10 mouse cellular contexts compared by ENCODE assay signal in the genomic region with DNA sequence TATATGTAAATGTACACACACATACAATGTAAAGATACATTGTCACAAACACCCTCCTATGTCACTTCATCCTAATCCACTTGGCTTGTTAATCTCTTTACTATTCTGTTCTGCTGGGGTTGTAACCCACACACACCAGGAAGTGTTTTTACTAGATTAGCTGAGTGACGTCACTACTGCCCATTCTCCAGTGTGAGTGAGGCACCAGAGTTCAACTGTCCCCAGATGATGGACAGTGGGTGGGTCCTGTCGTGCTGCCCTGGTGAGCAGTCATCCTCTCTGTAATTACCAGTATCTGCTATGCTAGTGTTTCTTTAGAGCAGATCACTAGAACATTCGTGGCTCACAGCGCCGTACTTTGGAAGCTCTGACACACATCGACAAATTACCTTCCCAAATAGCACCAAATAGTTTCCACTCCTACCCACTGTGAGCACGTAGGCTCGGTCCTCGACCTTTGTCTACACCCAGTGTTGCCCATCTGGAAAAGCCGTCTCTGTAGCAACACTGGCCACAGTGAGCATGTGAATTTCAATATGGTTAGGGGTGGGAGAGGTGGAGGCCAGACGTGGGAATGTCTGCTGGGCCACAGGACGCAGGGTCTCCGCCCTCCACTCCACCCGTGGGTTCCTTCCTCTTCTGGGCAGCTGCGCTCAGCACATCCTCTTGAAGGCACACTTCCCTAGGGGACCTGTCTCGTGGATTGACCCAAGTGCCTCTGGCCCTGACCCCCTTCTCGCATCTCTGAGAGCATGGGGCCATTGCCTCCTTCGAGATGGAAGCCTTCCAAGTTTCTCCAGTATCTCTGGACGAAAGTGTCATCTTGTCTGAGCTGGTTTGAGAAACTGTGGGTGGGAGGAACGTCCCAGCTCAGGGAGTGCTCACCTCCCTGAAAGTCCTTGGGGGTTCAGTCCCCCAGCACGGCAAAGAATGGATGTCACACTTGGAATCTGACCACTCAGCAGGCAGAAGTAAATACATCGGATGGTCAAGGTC. TPM values are rescaled to one million over a fixed set of nuclear protein-coding genes. Genes with fewer than 3 reads are reported as not detected.
DNase-seq lines count a peak whose midpoint lies in the region; ATAC-seq and TF ChIP-seq lines count a peak whose summit lies in the region.
"Had no signal": no experiment of that assay in that cellular context is flagged by ENCODE, and none has a peak within 500 bp of the region (broad histone marks: within the 10 kb centered on the region; RNA-seq: fewer than 3 reads in every experiment).

No protein-coding gene starts in this region.

- no peaks in the 10 kb centered on the region; the same call in 1 of the 2 replicates for H3K9me3 ChIP-seq in forebrain, embryonic 10.5 days
- peaks cover 3% of the 10 kb centered on the region; the same call in 1 of the 2 replicates for H3K9me3 ChIP-seq in forebrain, embryonic 13.5 days (replicated peaks)
- H3K9me3 ChIP-seq in lung, embryonic 14.5 days (ENCODE audit: low read depth, low read length) = no peaks in the 10 kb centered on the region
- H3K9me3 ChIP-seq in heart, postnatal 0 days (replicated peaks; ENCODE audit: control insufficient read depth, low read length) = no peaks in the 10 kb centered on the region
- H3K9me3 ChIP-seq in hindbrain, embryonic 11.5 days (ENCODE audit: control insufficient read depth, low read length) = no peaks in the 10 kb centered on the region

- no peak for TF ChIP-seq CTCF in lung, embryonic 14.5 days (IDR thresholded peaks at IDR 0.05; ENCODE audit: low read depth)
- no peak for TF ChIP-seq CTCF in heart, postnatal 0 days (IDR thresholded peaks at IDR 0.05; ENCODE audit: low read depth)

- H3K4me3 ChIP-seq in forebrain, embryonic 10.5 days = no peak overlapping the region
- no peak overlapping the region for H3K4me3 ChIP-seq in forebrain, embryonic 13.5 days
- no peak overlapping the region for H3K4me3 ChIP-seq in lung, embryonic 14.5 days (ENCODE audit: low read depth, low read length)
- no peak overlapping the region for H3K4me3 ChIP-seq in heart, postnatal 0 days (ENCODE audit: low read depth, low read length)
- no peak overlapping the region for H3K4me3 ChIP-seq in hindbrain, embryonic 11.5 days (ENCODE audit: low read depth, low read length)

- H3K4me1 ChIP-seq in forebrain, embryonic 10.5 days = peaks cover 28% of the 10 kb centered on the region
- no peaks in the 10 kb centered on the region for H3K4me1 ChIP-seq in forebrain, embryonic 13.5 days
- H3K4me1 ChIP-seq in lung, embryonic 14.5 days (ENCODE audit: insufficient read depth) = peaks cover 6% of the 10 kb centered on the region; the same call in 1 of the 2 replicates
- 0 out of 2 replicates have a peak, but pooled peaks cover 6% of the 10 kb centered on the region for H3K4me1 ChIP-seq in heart, postnatal 0 days (ENCODE audit: control insufficient read depth, insufficient read depth)
- 0 out of 2 replicates have a peak, but pooled peaks cover 2% of the 10 kb centered on the region for H3K4me1 ChIP-seq in hindbrain, embryonic 11.5 days (replicated peaks; ENCODE audit: control insufficient read depth, insufficient read depth, low read length)

- TF ChIP-seq EP300 in heart, postnatal 0 days (IDR thresholded peaks at IDR 0.05; ENCODE audit: low read depth) = no peak

- DNase-seq in forebrain, embryonic 10.5 days (ENCODE audit: extremely low spot score, low spot score) = no peak
- no peak for DNase-seq in lung, embryonic 14.5 days
- no peak for DNase-seq in lung, postnatal 10 days
- peak; percentile 20 for DNase-seq in heart, postnatal 0 days (ENCODE audit: low spot score)
- no peak for DNase-seq in left cerebral cortex, postnatal 14 days (ENCODE audit: low spot score in 2 of 2)
- no peak for DNase-seq in hindbrain, embryonic 11.5 days (ENCODE audit: low spot score)
- DNase-seq: cerebellum, adult 2 months; midbrain, embryonic 14.5 days had no signal

- no peak overlapping the region for H3K9ac ChIP-seq in forebrain, embryonic 13.5 days
- H3K9ac ChIP-seq in lung, embryonic 14.5 days = no peak overlapping the region
- no peak overlapping the region for H3K9ac ChIP-seq in heart, postnatal 0 days (replicated peaks; ENCODE audit: low read depth, low read length)
- no peak overlapping the region for H3K9ac ChIP-seq in hindbrain, embryonic 11.5 days (ENCODE audit: low read depth, low read length)

- H3K27me3 ChIP-seq in forebrain, embryonic 10.5 days (ENCODE audit: poor library complexity, severe bottlenecking) = no peaks in the 10 kb centered on the region
- H3K27me3 ChIP-seq in forebrain, embryonic 13.5 days = no peaks in the 10 kb centered on the region
- H3K27me3 ChIP-seq in lung, embryonic 14.5 days (ENCODE audit: insufficient read depth, low read length) = no peaks in the 10 kb centered on the region
- H3K27me3 ChIP-seq in heart, postnatal 0 days (ENCODE audit: control insufficient read depth, insufficient read depth, low read length) = no peaks in the 10 kb centered on the region
- no peaks in the 10 kb centered on the region for H3K27me3 ChIP-seq in hindbrain, embryonic 11.5 days (ENCODE audit: control insufficient read depth, insufficient read depth, low read length)

- intact Hi-C loops in left cerebral cortex, postnatal 14 days (cut with DNase I) = no loop called here

- H3K4me2 ChIP-seq in forebrain, embryonic 13.5 days = no peak overlapping the region
- no peak overlapping the region for H3K4me2 ChIP-seq in lung, embryonic 14.5 days
- no peak overlapping the region for H3K4me2 ChIP-seq in heart, postnatal 0 days (ENCODE audit: low read depth, low read length)
- H3K4me2 ChIP-seq in hindbrain, embryonic 11.5 days (replicated peaks; ENCODE audit: low read depth, low read length) = no peak overlapping the region

- no peaks in the 10 kb centered on the region for H3K36me3 ChIP-seq in forebrain, embryonic 10.5 days (replicated peaks)
- no peaks in the 10 kb centered on the region for H3K36me3 ChIP-seq in forebrain, embryonic 13.5 days (ENCODE audit: poor library complexity, severe bottlenecking)
- H3K36me3 ChIP-seq in lung, embryonic 14.5 days (ENCODE audit: insufficient read depth) = no peaks in the 10 kb centered on the region
- H3K36me3 ChIP-seq in heart, postnatal 0 days (replicated peaks; ENCODE audit: control insufficient read depth, insufficient read depth, low read length) = no peaks in the 10 kb centered on the region
- no peaks in the 10 kb centered on the region for H3K36me3 ChIP-seq in hindbrain, embryonic 11.5 days (ENCODE audit: control insufficient read depth, insufficient read depth, low read length)

- 0 out of 2 replicates have a peak overlapping the region, but pooled peaks have one; percentile 44 for H3K27ac ChIP-seq in forebrain, embryonic 10.5 days
- H3K27ac ChIP-seq in forebrain, embryonic 13.5 days = no peak overlapping the region
- peak overlapping the region; percentile 65; the same call in 1 of the 2 replicates for H3K27ac ChIP-seq in lung, embryonic 14.5 days (ENCODE audit: low read depth)
- peak overlapping the region; percentile 34 for H3K27ac ChIP-seq in heart, postnatal 0 days (ENCODE audit: low read depth)
- H3K27ac ChIP-seq in hindbrain, embryonic 11.5 days (ENCODE audit: low read depth, low read length) = no peak overlapping the region

- ATAC-seq in forebrain, embryonic 13.5 days = no peak
- no peak for ATAC-seq in lung, embryonic 14.5 days (ENCODE audit: insufficient read depth)
- ATAC-seq in heart, postnatal 0 days (ENCODE audit: insufficient read depth, low read depth) = peak; percentile 27; the same call in 1 of the 2 replicates
- ATAC-seq in monocyte, adult 5-6 weeks (replicated peaks; ENCODE audit: insufficient number of reproducible peaks, low FRiP score, low TSS enrichment, poor library complexity, severe bottlenecking) = peak; percentile 90
- no peak for ATAC-seq in hindbrain, embryonic 11.5 days (ENCODE audit: low FRiP score)

- 86% methylated on average over 22 of the region's 22 CpGs for WGBS in forebrain, embryonic 10.5 days
- 87% methylated on average over 22 of the region's 22 CpGs for WGBS in forebrain, embryonic 13.5 days
- 51% methylated on average over 22 of the region's 22 CpGs for WGBS in lung, embryonic 14.5 days
- 47% methylated on average over 22 of the region's 22 CpGs for WGBS in heart, postnatal 0 days
- WGBS in hindbrain, embryonic 11.5 days = 65% methylated on average over 22 of the region's 22 CpGs

RNA-seq across cellular contexts. Expression of gene Fam102a, which starts 28.2 kb away (rescaled TPM):
- polyA plus RNA-seq in forebrain, embryonic 10.5 days (2016; fragmentation: Nextera tagmentation; extraction: Ambion mirVana) = 7.3 and 7.8 TPM in 2 replicates
- 4.5 and 5.2 TPM in 2 replicates for polyA plus RNA-seq in forebrain, embryonic 13.5 days (2015; fragmentation: Nextera tagmentation; extraction: Ambion mirVana)
- 18.4 and 19.9 TPM in 2 replicates for polyA plus RNA-seq in lung, embryonic 14.5 days (2014; fragmentation: Nextera tagmentation; extraction: Ambion mirVana)
- total RNA-seq in heart, postnatal 0 days (2014; rRNA removed; ENCODE audit: low replicate concordance) = 11.2 and 12.3 TPM in 2 replicates
- 2.8 and 3.1 TPM in 2 replicates for polyA plus RNA-seq in heart, postnatal 0 days (2015; fragmentation: Nextera tagmentation; extraction: Ambion mirVana)
- total RNA-seq in monocyte, adult 5-6 weeks (2017) = 16.5 to 33.7 TPM (median 17.8 TPM) in 3 replicates
- total RNA-seq in left cerebral cortex, postnatal 14 days (2021) = 10 to 100 TPM; 35.2 to 44.4 TPM
- polyA plus RNA-seq in hindbrain, embryonic 11.5 days (2014; fragmentation: Nextera tagmentation; extraction: Ambion mirVana) = 9.0 and 9.2 TPM in 2 replicates

RNA-seq across cellular contexts. Expression of gene Slc25a25, which starts 55.7 kb away (rescaled TPM):
- 25.0 and 26.3 TPM in 2 replicates for polyA plus RNA-seq in forebrain, embryonic 10.5 days (2016; fragmentation: Nextera tagmentation; extraction: Ambion mirVana)
- 37.4 and 42.4 TPM in 2 replicates for polyA plus RNA-seq in forebrain, embryonic 13.5 days (2015; fragmentation: Nextera tagmentation; extraction: Ambion mirVana)
- polyA plus RNA-seq in lung, embryonic 14.5 days (2014; fragmentation: Nextera tagmentation; extraction: Ambion mirVana) = 16.3 and 19.5 TPM in 2 replicates
- total RNA-seq in heart, postnatal 0 days (2014; rRNA removed; ENCODE audit: low replicate concordance) = 12.5 and 16.0 TPM in 2 replicates
- polyA plus RNA-seq in heart, postnatal 0 days (2015; fragmentation: Nextera tagmentation; extraction: Ambion mirVana) = 6.5 and 6.6 TPM in 2 replicates
- total RNA-seq in monocyte, adult 5-6 weeks (2017) = 27.4 to 47.7 TPM (median 28.0 TPM) in 3 replicates
- 10 to 100 TPM; 52.1 to 55.4 TPM for total RNA-seq in left cerebral cortex, postnatal 14 days (2021)
- polyA plus RNA-seq in hindbrain, embryonic 11.5 days (2014; fragmentation: Nextera tagmentation; extraction: Ambion mirVana) = 19.5 and 28.4 TPM in 2 replicates

RNA-seq across cellular contexts. Expression of gene Naif1, which starts 56.7 kb away (rescaled TPM):
- polyA plus RNA-seq in forebrain, embryonic 10.5 days (2016; fragmentation: Nextera tagmentation; extraction: Ambion mirVana) = 6.6 and 6.7 TPM in 2 replicates
- 5.4 and 5.6 TPM in 2 replicates for polyA plus RNA-seq in forebrain, embryonic 13.5 days (2015; fragmentation: Nextera tagmentation; extraction: Ambion mirVana)
- polyA plus RNA-seq in lung, embryonic 14.5 days (2014; fragmentation: Nextera tagmentation; extraction: Ambion mirVana) = 5.7 and 6.5 TPM in 2 replicates
- total RNA-seq in heart, postnatal 0 days (2014; rRNA removed; ENCODE audit: low replicate concordance) = 3.2 and 4.2 TPM in 2 replicates
- polyA plus RNA-seq in heart, postnatal 0 days (2015; fragmentation: Nextera tagmentation; extraction: Ambion mirVana) = 3.3 and 3.5 TPM in 2 replicates
- 4.4 to 6.9 TPM (median 6.5 TPM) in 3 replicates for total RNA-seq in monocyte, adult 5-6 weeks (2017)
- total RNA-seq in left cerebral cortex, postnatal 14 days (2021) = 1 to 10 TPM; 4.0 to 4.1 TPM
- 5.2 and 6.0 TPM in 2 replicates for polyA plus RNA-seq in hindbrain, embryonic 11.5 days (2014; fragmentation: Nextera tagmentation; extraction: Ambion mirVana)

Comparison
In these comparisons a context has a peak if more than half of its experiments do, and no peak if none do; other contexts are left out.
1. H3K27ac ChIP-seq: peak in forebrain, embryonic 10.5 days (single experiment), lung, embryonic 14.5 days (single experiment) and heart, postnatal 0 days (single experiment); none in forebrain, embryonic 13.5 days (single experiment) and hindbrain, embryonic 11.5 days (single experiment).
2. ATAC-seq: peak in heart, postnatal 0 days (single experiment) and monocyte, adult 5-6 weeks (single experiment); none in forebrain, embryonic 13.5 days (single experiment), lung, embryonic 14.5 days (single experiment) and hindbrain, embryonic 11.5 days (single experiment).